Mouse (Mus musculus) adrenal gland, postnatal 36 days (tissue): ENCODE measurements around the gene Tspan5. TPM values are rescaled to one million over a fixed set of nuclear protein-coding genes. Genes with fewer than 3 reads are reported as not detected.

Experiments
- DNase-seq, 2 experiments: peaks; one replicate each; pipeline ENCODE4 v3.0.0; 2021; ENCODE audit warnings: mixed read lengths in 1 of 2
- long read RNA-seq, 2 experiments: library from polyadenylated mRNA; stranded (forward); transcript quantifications; one replicate each; pipeline ENCODE4 v2.0.0; 2021; ENCODE audit warnings: borderline sequencing depth in 2 of 2
- total RNA-seq, 2 experiments: library from RNA; stranded (reverse); gene quantifications; 2 replicates each; pipeline ENCODE4 v1.2.3; 2021

Gene Tspan5
- 10 to 100 TPM; 54.6 to 82.7 TPM for total RNA-seq
- long read RNA-seq, experiment 1, full-length matches to known transcripts, result 15 of 20 reads
- long read RNA-seq, experiment 1, partial matches to known transcripts, result 1 of 20 reads
- long read RNA-seq, experiment 1, other reads (novel, unspliced or antisense), result 4 of 20 reads
- long read RNA-seq, experiment 2, full-length matches to known transcripts, result 19 of 23 reads
- long read RNA-seq, experiment 2, partial matches to known transcripts, result 0 of 23 reads
- long read RNA-seq, experiment 2, other reads (novel, unspliced or antisense), result 4 of 23 reads

GRCm38 (mm10) chr3:138741649-138742565 is at the start of gene Tspan5:
Gene Tspan5, plus strand, starts transcription at chr3:138742195.
- peak; percentile 90 to 93 for DNase-seq

- DNase-seq, result no peak
Observed at GRCm38 (mm10) chr3:138692302-138692701, 49.7 kb upstream of the Tspan5 start.

- no peak for DNase-seq
Observed at GRCm38 (mm10) chr3:138703399-138703798, 38.6 kb upstream of the Tspan5 start.

GRCm38 (mm10) chr3:138704469-138704868 is 37.5 kb upstream of the Tspan5 start:
- peak in 1 of 2 experiments; percentile 36 for DNase-seq

- no peak for DNase-seq
Observed at GRCm38 (mm10) chr3:138705875-138706274, 36.1 kb upstream of the Tspan5 start.

GRCm38 (mm10) chr3:138709183-138709582 is 32.8 kb upstream of the Tspan5 start:
- no peak for DNase-seq

- DNase-seq, result peak; percentile 81 to 82
Observed at GRCm38 (mm10) chr3:138711971-138712370, 30.0 kb upstream of the Tspan5 start.

- no peak for DNase-seq
Observed at GRCm38 (mm10) chr3:138712452-138713140, 29.4 kb upstream of the Tspan5 start.

- DNase-seq, result no peak
Observed at GRCm38 (mm10) chr3:138713141-138713540, 28.9 kb upstream of the Tspan5 start.

- DNase-seq, result no peak
Observed at GRCm38 (mm10) chr3:138714788-138715187, 27.2 kb upstream of the Tspan5 start.

GRCm38 (mm10) chr3:138715212-138715611 is 26.8 kb upstream of the Tspan5 start:
- DNase-seq, result no peak

GRCm38 (mm10) chr3:138717040-138717439 is 25.0 kb upstream of the Tspan5 start:
- DNase-seq, result no peak

- DNase-seq, result no peak
Observed at GRCm38 (mm10) chr3:138722152-138722551, 19.8 kb upstream of the Tspan5 start.

GRCm38 (mm10) chr3:138727571-138727970 is 14.4 kb upstream of the Tspan5 start:
- peak; percentile 61 to 79 for DNase-seq

GRCm38 (mm10) chr3:138728840-138729239 is 13.2 kb upstream of the Tspan5 start:
- DNase-seq, result no peak

- DNase-seq, result no peak
Observed at GRCm38 (mm10) chr3:138730812-138731211, 11.2 kb upstream of the Tspan5 start.

GRCm38 (mm10) chr3:138735760-138736159 is 6.2 kb upstream of the Tspan5 start:
- DNase-seq, result no peak

GRCm38 (mm10) chr3:138739150-138739700 is 2.8 kb upstream of the Tspan5 start:
- no peak for DNase-seq

GRCm38 (mm10) chr3:138740291-138740690 is 1.7 kb upstream of the Tspan5 start:
- DNase-seq, result no peak

- DNase-seq, result no peak
Observed at GRCm38 (mm10) chr3:138740843-138741540, 1.0 kb upstream of the Tspan5 start.

- DNase-seq, result peak; percentile 52 to 55
Observed at GRCm38 (mm10) chr3:138742566-138742930, 553 bp downstream of the Tspan5 start.
